Mouse (Mus musculus) MEL (cell line): ENCODE measurements around the gene Kcnc3.

ENCODE experiments used
- CTCF ChIP-seq, 3 experiments: IDR thresholded peaks in 2 of 3; conservative IDR thresholded peaks in 1 of 3; 2 replicates each; pipeline ENCODE4 v1.5.1; 2011 to 2012; ENCODE audit warnings: low read length in 3 of 3, low read depth in 2 of 3, mild to moderate bottlenecking in 2 of 3, improper control_type of control experiment in 1 of 3, inconsistent platforms in 1 of 3, mixed read lengths in 1 of 3, moderate library complexity in 1 of 3; ENCODE audit not compliant: control insufficient read depth in 1 of 3, insufficient read depth in 1 of 3, poor library complexity in 1 of 3, severe bottlenecking in 1 of 3
- EP300 ChIP-seq, 2 experiments: IDR thresholded peaks; 2 replicates each; pipeline ENCODE4 v1.6.1; 2011; ENCODE audit warnings: improper control_type of control experiment in 2 of 2, low read length in 2 of 2, low read depth in 1 of 2, mild to moderate bottlenecking in 1 of 2
- GABPA ChIP-seq: IDR thresholded peaks from 2 replicates; pipeline ENCODE4 v1.6.1; 2012; ENCODE audit warnings: low read depth, mild to moderate bottlenecking, inconsistent platforms, low read length, improper control_type of control experiment, moderate library complexity
- GATA1 ChIP-seq: IDR thresholded peaks from 2 replicates; pipeline ENCODE4 v1.6.1; 2011; ENCODE audit warnings: low read depth, low read length, improper control_type of control experiment
- MYC ChIP-seq: IDR thresholded peaks from 2 replicates; pipeline ENCODE4 v1.6.1; 2011; ENCODE audit warnings: low read depth, mild to moderate bottlenecking, low read length, improper control_type of control experiment, moderate library complexity
- POLR2A ChIP-seq, 2 experiments: IDR thresholded peaks; 2 replicates each; pipeline ENCODE4 v1.6.1; 2011 to 2012; ENCODE audit warnings: low read length in 2 of 2, mild to moderate bottlenecking in 2 of 2, control low read depth in 1 of 2, improper control_type of control experiment in 1 of 2, low read depth in 1 of 2, moderate library complexity in 1 of 2; ENCODE audit not compliant: control insufficient read depth in 1 of 2, insufficient read depth in 1 of 2, poor library complexity in 1 of 2
- POLR2AphosphoS5 ChIP-seq: IDR thresholded peaks from 2 replicates; pipeline ENCODE4 v1.6.1; 2012; ENCODE audit warnings: low read depth, borderline replicate concordance, mild to moderate bottlenecking, inconsistent platforms, low read length, moderate library complexity, mixed read lengths
- ZMIZ1 ChIP-seq: IDR thresholded peaks from 2 replicates; pipeline ENCODE4 v1.6.1; 2012; ENCODE audit warnings: low read depth, mild to moderate bottlenecking, inconsistent platforms, low read length, improper control_type of control experiment, moderate library complexity

DNA sequence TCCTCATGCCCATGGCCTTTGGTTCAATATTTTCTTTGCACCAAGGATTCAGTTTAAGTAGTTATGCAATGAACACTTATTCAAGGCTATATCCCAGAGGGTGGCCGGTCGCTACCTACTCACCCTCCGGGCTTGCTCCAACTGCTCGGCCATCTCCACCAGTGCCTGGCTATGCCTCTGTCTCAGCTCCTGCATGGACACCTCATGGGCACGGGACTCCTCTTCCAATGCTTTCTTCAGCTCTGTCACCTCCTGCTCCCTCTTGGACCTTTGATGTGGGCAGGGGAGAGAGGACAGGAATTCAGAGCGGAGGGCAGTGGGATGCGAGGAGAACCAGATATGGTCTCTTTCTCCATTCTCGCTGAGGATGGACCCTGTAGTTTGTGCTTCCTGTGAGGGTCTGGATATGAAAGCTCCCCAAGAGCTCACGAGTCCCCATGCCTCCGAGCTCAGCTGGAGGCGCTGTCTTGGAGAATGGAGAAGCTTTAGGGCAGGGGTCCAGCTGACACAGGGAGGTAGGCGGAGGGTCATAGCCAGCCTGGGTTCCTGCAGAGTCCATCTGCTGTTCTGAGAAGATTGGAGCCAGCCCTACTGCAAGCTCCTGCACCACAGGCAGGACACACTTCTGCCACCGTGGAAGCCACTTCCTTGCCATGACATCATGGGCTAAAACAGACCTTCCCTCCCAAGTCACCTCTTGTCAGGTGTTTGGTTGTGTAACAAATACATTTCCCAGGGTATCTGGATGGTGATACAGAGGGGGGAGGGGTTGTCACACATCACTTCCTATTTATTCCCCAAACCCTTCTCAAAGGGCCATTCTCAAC is 35.0 kb downstream of the Kcnc3 start:
- TF ChIP-seq CTCF (IDR thresholded peaks at IDR 0.05 in 2 of 3, conservative IDR thresholded peaks at IDR 0.05 in 1 of 3; ENCODE audit: control insufficient read depth in 1 of 3, insufficient read depth in 1 of 3, low read depth in 2 of 3, low read length in 3 of 3, poor library complexity in 1 of 3, severe bottlenecking in 1 of 3) (no peak), GATA1 (no peak), EP300 (IDR thresholded peaks at IDR 0.05; ENCODE audit: low read depth in 1 of 2, low read length in 2 of 2) (no peak), POLR2A (IDR thresholded peaks at IDR 0.05; ENCODE audit: control insufficient read depth in 1 of 2, insufficient read depth in 1 of 2, low read depth in 1 of 2, low read length in 2 of 2, poor library complexity in 1 of 2) (no peak), GABPA (no peak), MYC (no peak), POLR2AphosphoS5 (no peak), ZMIZ1 (no peak)
